Mouse (Mus musculus) right cerebral cortex, postnatal 25 days (tissue): ENCODE measurements around the gene Elk3.

ENCODE experiments used
- DNase-seq: peaks from one replicate; pipeline ENCODE4 v3.0.0; 2022

Elk3 gene

DNA sequence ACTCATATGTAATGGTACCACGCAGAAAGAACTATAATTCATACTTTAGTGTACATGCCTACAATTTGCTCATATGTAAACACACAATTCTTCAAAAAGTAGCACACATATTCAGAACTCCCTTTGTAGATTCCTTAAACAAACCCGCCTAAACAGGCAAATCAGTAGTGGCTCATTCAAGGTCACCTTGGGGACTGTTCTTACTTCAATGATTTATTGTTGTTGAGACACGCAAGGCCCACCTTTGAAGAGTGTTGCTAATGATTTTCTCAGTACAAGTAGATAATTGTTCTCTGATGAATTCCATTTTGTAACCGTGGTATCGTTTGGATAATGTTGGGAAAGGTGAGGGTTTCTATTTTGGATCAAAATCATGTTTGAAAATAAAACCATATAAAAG lies 17.4 kb upstream of the Elk3 start:
- no peak for DNase-seq

DNA sequence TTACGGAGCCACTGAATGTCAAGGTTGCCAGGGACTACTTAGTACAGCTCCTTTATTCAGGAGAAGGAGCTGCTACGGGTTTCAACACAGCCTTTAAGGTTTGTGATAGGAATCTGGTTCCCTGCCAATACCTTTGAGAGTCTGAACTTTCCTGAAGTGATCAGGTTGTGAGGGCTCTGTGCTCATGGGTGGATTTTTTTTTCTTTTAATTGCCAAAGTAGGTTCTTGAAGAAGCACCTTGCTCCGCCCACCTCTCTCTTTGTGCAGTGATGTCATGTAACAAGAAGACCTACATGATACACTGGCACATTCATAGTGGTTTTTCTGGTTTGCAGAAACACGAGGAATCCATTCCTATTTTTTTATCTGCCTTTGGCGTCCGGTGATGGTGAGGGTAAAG lies 16.3 kb upstream of the Elk3 start:
- DNase-seq: no peak

DNA sequence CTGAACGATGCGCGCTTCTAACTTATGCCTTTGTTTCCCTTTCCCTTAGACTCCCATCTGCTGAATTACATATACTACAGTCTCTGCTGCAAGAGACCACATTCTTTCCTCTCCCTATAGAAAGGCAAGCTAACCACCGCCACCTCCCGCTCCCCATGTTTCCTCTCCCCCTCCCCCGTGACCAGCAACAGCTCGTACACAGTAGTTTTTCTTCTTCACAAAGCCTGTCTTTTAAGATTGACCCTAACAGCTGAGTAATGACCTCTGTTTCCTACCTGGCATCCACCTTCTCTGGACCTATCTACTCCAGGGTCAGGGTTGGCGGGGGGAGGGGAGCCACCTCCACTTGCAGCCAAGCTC lies 15.8 kb upstream of the Elk3 start:
- no peak for DNase-seq

DNA sequence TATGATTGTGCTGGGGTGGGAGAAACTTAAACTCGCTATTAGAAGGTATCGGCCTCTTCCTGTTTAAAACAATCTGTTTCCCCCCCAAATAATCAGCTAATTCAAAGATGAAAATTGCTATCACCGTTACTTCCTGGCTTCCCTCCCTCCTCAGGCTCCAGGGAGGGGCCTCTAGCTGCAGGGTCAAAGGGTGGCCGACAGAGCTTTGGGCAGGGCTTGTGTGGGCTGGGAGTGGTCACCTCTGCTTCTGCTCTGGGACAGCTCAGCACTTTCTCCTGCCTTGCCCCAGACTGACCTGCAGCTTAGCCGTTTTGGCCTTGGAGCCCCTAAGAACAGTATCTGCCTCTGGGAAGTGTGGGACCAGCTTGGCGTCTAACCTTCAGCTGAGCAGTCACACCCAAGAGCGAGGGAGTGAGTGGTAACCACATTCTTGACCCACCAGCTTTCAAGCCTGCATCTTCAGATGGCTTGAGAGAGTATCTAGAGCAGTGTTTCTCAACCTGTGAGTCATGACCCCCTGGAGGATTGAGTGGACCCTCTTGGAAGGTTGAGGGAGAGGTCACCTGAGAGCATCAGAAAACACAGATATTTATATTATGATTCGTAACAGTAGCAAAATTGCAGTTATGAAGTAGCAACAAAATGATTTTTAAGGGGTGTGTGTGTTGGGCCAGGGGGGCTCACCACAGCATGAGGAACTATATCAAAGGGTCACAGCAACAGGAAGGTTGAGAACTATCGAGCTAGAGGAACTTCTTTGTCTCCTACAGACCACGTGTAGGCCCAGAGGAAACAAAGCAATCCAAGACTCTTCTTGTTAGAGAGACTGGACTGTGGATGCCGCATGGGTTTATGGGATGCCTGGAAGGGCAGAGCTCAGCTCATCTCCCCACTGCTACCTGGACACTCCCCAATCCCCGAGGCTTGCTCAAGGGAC lies 15.1 kb upstream of the Elk3 start:
- DNase-seq: no peak

DNA sequence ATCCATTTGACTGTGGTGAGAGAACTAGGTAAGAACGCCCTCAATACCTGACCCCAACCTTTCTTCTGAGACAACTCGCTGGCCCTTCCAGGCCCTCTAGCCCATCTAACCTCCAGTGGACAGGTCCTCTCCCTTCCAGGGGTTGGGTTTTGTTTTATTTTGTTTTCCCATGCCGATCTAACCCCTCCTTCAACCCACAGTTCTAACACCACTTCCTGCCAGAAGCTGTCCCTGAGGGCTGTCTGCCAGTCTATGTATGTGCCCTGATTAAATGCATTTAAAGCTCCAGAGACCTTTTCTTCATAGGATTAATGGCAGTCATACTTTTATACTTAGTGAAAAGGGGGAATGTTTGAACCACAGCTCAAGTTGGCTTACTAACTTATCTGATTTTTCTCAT lies 14.4 kb upstream of the Elk3 start:
- no peak for DNase-seq

DNA sequence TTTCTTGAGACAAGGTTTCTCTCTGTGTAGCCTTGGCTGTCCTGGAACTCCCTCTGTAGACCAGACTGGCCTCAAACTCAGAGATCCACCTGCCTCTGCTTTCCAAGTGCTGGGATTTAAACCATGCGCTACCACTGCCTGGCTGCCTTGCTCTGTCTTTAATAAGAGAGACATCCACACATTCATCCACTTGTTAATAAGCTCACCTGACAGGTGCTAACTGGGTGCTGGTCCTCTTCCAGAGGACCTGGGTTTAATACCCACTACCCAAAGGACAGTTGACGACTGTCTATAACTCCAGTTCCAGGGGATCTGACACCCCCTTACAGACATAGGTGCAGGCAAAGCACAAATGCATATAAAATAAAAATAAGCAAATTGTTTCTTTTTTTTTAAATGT lies 13.5 kb upstream of the Elk3 start:
- DNase-seq: no peak

DNA sequence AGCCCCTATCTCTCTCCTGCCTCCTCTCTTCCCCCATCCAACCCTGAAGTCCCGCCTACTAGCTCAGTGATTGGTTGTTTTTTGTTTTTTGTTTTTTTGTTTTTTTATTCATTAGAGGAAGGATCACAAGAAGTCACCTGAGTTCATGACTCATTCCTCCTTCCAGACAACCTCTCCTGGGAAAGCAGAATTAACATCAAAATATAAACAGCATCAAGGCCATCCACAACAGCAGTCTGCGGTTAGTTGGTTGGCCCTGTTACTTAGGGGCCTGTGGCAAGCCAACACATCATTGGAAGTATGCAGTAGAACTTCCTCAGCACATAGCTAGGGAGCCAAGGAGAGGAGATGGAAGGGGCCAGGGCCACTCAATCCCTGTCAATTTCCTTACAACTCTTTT lies 12.7 kb upstream of the Elk3 start:
- no peak for DNase-seq

DNA sequence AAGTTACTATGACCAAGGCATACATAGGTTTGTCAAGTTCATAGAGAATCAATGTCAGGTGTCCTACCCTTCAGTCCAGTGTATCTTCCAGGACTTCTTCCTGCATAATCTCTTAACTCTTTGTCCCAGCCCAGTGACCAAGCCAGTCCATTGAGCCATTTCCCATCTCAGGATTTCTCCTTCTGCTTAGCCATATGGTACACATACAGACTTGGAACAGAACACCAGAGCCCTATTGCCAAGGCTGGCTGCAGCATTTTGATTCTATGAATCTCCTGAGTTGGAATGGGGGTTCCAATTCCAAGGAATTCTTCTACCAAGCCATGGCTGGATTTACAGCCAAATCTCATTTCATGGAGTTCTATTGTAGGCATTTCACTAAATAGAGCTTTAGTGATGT lies 10.8 kb upstream of the Elk3 start:
- DNase-seq: no peak

DNA sequence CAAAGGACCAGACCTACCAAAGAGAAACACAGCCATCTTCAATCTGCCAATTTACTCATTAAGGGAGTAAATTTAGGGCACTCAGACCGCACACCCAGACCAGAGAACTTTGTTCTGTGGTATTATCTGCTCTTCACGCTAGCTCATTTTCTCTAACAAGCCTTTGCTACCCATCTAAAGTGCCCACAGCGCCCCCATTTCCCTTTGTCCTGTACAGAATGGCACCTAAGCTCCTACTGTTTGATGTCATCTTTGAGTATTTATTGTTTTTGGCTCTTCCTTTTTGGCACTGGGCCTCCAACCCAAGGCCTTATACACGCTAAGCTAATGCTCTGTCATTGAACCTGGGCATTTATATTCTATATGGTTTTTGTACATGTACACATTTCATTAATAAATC lies 9.2 kb upstream of the Elk3 start:
- DNase-seq: no peak

DNA sequence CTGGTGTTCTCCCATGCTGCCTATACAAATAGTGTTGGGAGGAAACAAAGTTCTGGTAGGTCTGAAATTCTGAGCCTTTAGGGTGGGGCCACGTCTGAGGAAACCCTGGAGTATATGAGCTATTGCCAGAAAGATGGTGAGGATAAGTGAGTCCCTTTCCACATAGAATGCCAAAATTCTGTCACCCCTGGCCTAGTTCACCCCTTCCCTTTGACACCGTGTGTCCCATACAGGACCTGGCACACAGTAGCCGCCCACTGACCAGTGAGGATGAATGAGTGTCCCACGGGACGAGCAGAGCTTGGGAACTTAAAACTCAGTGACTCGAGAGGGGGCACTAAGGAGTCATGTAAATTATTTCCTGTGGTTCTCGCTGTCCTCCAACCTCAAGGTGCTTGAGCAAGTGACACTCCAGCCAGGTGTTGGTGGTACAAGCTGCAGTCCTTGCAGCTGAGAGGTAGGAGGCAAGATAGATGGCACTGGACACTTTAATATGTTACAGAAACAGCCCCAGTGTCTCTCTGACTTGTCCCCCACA lies 8.7 kb upstream of the Elk3 start:
- no peak for DNase-seq

DNA sequence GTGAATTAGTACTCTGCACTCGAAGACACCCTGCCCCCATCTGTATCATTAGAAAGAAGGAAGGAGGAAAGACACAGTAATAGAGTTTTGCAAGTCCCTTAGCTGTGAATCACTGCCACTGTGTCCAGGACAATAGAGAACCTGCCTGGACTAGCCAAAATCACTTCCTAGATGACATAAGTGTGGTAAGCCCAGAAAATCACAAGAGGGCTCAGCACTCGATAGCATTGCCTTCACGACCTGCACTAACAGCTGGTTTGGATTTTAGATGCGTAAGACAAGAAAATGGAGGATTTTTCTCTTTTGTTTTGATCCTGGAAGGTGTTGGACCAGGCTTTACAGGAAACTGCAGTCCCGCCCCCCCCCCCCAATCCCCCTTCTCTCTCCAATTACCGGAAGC lies 6.0 kb upstream of the Elk3 start:
- no peak for DNase-seq

DNA sequence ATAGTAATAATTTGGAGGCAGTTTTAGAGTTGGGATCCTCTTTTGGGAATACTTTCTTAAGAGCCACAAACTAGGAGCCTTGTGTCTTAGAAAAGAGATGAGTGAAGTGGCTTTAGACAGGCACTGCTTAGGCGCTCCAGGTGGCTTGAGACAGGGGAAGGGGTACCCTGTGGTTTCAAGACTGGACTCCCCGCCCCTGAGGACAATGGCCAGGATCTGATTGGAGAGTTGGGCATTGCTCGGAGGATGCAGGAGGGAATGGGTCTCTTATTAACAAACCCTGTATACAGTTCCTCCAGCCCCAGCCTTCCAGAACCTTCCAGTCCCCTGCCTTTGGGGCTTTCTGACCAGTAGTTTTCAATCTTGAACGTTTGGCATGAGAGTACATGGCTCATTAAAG lies 641 bp upstream of the Elk3 start:
- DNase-seq: no peak

DNA sequence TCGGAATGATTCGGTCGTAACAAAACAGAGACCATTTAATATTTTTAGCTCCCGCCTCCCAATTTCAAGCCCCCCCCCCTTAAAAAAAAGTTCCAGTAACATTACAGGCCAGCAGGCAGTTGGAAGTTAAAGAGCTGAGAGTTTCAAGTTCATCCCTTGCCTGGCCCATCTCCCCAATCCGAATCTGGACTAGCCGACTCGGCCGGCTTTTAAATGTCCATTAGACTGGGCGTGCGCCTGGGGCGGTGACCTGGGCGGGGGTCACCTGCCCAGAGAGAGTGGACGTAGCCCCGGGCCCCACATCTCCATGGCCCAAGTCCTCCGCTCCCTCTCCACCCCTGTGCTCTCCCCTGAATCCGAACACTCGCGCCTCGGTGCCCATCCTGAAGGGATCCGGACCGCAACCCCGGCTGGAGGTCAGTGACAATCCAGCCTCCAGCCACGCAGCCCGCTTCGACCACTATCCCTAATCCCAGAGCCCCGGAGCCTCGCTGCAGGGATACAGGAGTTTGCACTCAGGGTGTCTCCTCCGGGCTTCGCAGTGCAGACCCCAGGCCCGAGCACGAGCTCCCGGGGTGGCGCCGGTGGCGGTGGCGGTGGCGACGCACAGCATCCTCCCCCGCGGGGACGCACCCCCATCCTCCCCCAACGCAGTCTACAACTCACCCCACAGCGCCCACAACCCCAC lies 857 bp downstream of the Elk3 start:
- DNase-seq: no peak

DNA sequence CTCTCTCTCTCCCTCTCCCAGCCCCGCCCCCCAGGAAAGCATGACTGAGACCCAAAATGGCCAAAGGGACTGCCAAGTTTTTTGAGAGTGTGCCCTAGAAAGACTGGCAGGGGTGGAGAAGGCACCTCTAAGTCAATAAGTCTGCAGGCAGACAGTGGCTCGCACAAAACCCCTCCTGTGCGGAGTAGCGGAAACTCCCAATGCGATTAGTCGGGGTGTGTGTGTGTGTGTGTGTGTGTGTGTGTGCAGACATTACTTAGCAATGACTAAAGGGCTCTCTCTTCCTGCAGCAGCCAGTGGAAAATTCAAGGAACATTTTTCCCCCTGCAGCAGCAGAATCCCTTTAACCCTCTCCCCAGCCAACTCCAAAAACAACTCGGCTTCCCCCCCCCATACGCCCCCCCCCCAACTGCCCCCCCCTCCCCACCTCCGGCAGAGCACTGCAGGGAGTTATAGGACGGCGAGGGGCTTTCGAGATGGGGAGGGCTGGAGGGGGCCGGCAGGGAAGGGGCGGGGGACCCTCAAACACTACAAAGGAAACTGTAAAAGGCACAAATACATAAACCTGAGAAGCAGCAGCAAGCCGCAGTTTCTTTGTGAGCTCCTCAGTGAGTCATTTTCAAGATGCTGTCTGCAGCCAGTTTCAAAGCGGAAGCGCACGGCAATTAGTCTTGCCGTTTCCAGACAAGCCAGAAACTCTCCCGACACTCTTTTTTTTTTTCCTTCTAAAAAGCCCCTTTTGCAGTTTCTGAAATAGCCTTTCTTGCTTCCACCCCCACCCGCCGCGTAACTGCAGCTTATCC lies 1.6 kb downstream of the Elk3 start:
- DNase-seq: peak; percentile 43

DNA sequence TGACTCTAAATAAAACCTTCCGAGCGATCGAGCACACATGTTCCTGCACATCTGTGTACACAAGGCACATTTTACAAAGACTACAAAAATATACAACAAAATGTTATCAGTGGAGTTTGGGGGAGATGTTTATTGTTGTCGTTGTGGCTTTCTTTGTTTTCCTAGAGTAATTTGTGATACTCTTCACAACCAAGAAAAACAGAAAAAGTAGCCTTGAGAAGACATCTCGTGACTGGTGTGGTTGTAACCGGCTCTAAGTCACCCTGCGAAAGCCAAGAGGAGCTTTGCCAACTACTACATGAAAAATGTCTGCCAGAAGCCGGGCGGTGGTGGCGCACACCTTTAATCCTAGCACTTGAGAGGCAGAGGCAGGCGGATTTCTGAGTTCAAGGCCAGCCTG lies 4.6 kb downstream of the Elk3 start:
- DNase-seq: no peak

DNA sequence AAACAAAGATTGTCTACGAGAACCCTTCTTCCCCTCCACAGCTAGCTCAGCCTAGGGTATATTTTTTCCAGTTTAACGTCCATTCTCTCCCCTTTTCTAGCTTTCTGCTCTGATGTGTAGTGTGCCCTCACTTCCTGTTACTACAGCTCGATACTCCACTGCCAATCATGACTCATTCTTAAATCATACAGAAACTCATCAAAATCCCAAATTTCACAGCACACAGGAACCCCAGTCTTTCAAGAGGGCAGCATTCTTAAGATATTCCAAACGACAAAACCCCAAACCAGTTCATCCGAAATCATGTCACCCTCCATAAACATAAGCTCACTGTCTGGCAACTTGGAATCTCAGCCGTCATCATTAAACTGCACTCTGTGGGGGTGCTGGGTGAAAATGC lies 5.0 kb downstream of the Elk3 start:
- DNase-seq: no peak

DNA sequence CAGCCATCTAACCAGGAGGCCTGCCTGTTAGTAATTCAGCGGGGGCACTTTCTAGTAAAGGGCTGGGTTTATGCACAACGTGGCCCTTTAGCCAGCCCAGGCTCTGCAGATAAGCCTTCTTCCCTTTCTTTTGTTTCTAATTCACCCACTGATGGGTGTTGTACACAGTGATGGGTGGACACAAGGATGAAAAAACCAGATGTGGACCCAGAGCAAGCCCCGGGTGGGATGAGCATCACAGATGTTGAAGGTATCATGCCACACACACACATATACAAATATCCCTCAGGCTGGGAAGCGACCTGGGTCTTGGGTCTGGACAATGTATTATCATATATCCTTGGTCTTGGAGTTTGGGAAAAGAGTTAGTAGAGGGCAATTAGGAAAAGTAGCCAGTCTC lies 7.7 kb downstream of the Elk3 start:
- DNase-seq: no peak

DNA sequence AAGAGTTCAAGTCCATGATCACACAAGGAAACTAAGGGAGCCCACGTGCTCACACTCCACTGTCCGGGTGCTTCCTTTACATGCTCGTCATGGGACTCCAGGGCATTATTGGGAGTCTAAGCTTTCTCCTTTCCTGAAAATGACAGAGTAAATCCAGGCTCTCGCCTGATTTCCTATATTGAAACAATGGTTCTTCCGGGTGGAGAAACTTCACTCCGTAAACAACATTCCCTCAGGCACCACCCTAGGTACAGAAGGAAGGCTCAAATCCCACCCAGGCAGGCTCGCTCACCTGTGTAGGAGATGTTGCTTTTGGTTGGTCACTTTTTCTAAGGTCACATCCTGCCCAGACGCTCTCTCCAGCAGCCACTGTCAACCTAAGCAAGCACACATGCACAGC lies 9.1 kb downstream of the Elk3 start:
- DNase-seq: no peak

DNA sequence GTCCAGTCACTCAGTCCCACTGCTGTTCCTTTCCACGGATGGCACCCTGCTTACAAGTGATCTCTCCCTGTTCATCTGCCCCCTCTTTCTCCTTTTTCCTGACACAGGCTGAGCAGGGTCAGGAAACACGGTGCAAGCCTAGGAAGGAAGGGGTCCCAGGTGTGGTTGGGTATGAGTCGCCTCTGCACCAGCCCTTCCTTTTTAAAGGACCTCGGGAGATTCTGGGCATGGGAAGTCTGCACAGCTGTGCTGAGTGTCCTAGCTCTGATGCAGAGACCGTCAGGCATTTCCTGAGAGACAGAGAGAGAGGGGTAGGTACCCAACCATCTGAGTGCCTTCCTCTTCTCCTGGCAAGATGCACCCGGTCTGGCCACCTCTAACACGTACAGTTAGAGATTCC lies 12.7 kb downstream of the Elk3 start:
- no peak for DNase-seq

DNA sequence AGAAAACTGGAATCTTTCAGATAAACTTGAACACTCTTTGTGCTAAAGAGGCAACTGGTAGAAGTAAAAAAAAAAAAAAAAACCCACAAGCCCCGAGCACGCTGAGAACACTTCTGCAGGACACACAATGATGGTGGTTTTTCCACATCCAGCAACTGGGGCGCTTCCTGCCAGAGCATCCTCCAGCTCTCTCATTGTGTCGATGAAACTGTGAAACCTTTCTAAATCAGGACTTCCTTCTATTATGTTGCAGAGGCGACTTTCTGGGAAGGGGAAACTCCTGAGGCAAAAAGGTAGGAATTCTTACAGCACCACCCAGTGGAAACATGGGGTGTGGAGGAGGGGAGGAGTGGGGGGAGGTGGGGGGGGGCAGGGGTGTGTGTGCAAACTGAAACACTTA lies 13.2 kb downstream of the Elk3 start:
- no peak for DNase-seq

DNA sequence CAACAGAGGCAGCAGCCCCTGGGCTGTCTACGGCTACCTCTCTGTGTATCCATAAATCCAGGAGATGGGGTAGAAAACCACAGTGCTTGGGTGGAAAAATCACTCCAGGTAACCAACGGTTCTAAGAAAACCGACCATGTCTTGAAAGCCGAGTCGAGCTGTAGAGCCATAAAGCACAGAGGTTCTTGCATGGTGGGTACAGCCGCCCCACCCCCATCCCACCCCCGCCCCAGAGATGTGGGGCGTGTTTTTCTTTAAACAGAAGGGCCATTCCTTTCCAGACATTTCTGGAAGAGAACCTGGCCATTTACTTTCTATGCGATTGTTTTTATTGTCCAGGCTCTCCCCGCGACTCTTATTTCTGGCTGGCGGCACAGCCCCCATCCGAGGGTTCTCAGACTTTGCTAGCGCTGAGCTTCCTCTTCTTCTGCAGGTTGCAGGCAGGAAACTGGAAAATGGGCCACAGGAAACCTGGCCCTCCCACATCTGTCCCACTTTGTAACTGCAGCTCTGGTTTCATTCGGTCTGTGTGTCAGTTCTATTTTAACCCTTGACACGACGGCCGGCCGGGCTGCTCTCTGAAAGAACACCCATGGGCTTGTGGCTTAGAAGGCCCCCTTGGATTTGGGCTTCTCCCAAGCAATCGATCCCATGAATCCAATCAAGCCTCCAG lies 16.3 kb downstream of the Elk3 start:
- no peak for DNase-seq

DNA sequence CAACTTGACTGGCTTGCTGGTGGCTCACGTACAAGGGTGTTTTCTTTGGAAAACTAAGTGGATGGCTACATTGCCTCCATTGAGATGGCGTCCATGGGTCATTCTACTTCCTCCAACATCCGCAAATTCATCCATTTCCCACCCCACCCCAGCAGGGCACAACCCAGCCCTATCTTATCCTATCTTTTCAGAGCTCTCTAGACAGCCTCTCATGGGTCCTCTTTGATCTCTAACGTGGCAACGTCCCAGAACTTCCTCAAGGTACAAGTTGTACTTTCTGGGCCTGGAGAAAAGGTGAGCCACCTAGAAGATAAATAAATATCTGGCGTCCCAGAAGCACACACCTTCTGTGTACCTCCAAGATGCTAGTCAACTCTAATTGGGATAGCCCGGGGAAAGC lies 17.3 kb downstream of the Elk3 start:
- no peak for DNase-seq

DNA sequence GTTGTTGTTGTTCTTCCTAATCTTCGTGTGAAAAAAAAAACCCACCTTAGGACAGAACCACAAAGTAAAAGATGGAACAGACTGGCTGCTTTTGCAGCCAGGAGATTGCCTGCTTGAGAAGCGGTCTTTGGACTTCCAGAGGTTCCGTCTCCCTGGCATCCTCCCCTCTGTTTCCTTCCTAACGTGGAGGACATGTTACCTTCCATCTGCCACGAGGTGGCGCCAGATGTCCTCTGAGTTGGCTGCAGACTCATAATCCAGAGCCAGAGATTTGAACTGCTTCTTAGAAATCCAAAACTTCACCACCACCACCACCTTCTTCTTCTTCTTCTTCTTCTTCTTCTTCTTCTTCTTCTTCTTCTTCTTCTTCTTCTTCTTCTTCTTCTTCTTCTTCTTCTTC lies 19.1 kb downstream of the Elk3 start:
- peak; percentile 78 for DNase-seq
